Mouse (Mus musculus) gastrocnemius, postnatal 25 days (tissue): ENCODE data around the gene Nrxn2. TPM values are rescaled to one million over a fixed set of nuclear protein-coding genes. Genes with fewer than 3 reads are reported as not detected.

ENCODE experiments used
- DNase-seq: peaks from one replicate; pipeline ENCODE4 v3.0.0; 2022
- total RNA-seq, 2 experiments: library from RNA; stranded (reverse); gene quantifications; 1 replicate in 1 of 2; 2 replicates in 1 of 2; pipeline ENCODE4 v1.2.3; 2021

Nrxn2 gene
- total RNA-seq, 2 experiments from 2014 or later, result 0.91 to 1.4 TPM

- no peak for DNase-seq
Observed at GRCm38 (mm10) chr19:6519483-6519882, 101.0 kb downstream of the Nrxn2 start.

- no peak for DNase-seq
Observed at GRCm38 (mm10) chr19:6521630-6522029, 103.1 kb downstream of the Nrxn2 start.

- DNase-seq, result no peak
Observed at GRCm38 (mm10) chr19:6522289-6522688, 103.8 kb downstream of the Nrxn2 start.

GRCm38 (mm10) chr19:6525023-6525422 is 106.5 kb downstream of the Nrxn2 start:
- no peak for DNase-seq

- no peak for DNase-seq
Observed at GRCm38 (mm10) chr19:6526010-6526409, 107.5 kb downstream of the Nrxn2 start.

GRCm38 (mm10) chr19:6527439-6527838 is 108.9 kb downstream of the Nrxn2 start:
- no peak for DNase-seq

- no peak for DNase-seq
Observed at GRCm38 (mm10) chr19:6527839-6528531, 109.5 kb downstream of the Nrxn2 start.

GRCm38 (mm10) chr19:6529265-6529985 is 110.9 kb downstream of the Nrxn2 start:
- no peak for DNase-seq

- DNase-seq, result no peak
Observed at GRCm38 (mm10) chr19:6530359-6530758, 111.8 kb downstream of the Nrxn2 start.

GRCm38 (mm10) chr19:6531011-6531631 is 112.6 kb downstream of the Nrxn2 start:
- no peak for DNase-seq

GRCm38 (mm10) chr19:6531832-6532471 is 113.4 kb downstream of the Nrxn2 start:
- no peak for DNase-seq

GRCm38 (mm10) chr19:6532656-6533055 is 114.1 kb downstream of the Nrxn2 start:
- DNase-seq, result no peak

- no peak for DNase-seq
Observed at GRCm38 (mm10) chr19:6533290-6534117, 115.0 kb downstream of the Nrxn2 start.

- DNase-seq, result no peak
Observed at GRCm38 (mm10) chr19:6534118-6534415, 115.5 kb downstream of the Nrxn2 start.

- DNase-seq, result no peak
Observed at GRCm38 (mm10) chr19:6536201-6536600, 117.7 kb downstream of the Nrxn2 start.

- no peak for DNase-seq
Observed at GRCm38 (mm10) chr19:6536696-6537095, 118.2 kb downstream of the Nrxn2 start.

- no peak for DNase-seq
Observed at GRCm38 (mm10) chr19:6537526-6537925, 119.0 kb downstream of the Nrxn2 start.

- DNase-seq, result no peak
Observed at GRCm38 (mm10) chr19:6538546-6538945, 120.0 kb downstream of the Nrxn2 start.

GRCm38 (mm10) chr19:6539592-6539991 is 121.1 kb downstream of the Nrxn2 start:
- no peak for DNase-seq

- DNase-seq, result no peak
Observed at GRCm38 (mm10) chr19:6540191-6540590, 121.7 kb downstream of the Nrxn2 start.

GRCm38 (mm10) chr19:6541521-6541920 is 123.0 kb downstream of the Nrxn2 start:
- DNase-seq, result no peak
